Mouse (Mus musculus) forebrain, postnatal 0 days (tissue): Measurements from ENCODE around the gene Tns3. TPM values are rescaled to one million over a fixed set of nuclear protein-coding genes. Genes with fewer than 3 reads are reported as not detected.

ENCODE experiments used
- ATAC-seq: fragments of 200-750 bp; cut with Nextera tagmentation; 2 replicates; pipeline ENCODE4 v1.8.0; 2017; ENCODE audit warnings: mild to moderate bottlenecking, moderate library complexity
- DNase-seq: peaks from one replicate; pipeline ENCODE4 v3.0.0-alpha.2; 2015
- H3K27ac ChIP-seq: fragments of 300-500 bp; sonication (generic); 2 replicates; pipeline ENCODE4 v1.5.1; 2014; ENCODE audit warnings: low read depth, mild to moderate bottlenecking, antibody characterized with exemption, low read length, moderate library complexity, mixed read lengths
- H3K27me3 ChIP-seq: fragments of 300-500 bp; sonication (generic); 2 replicates; pipeline ENCODE4 v1.6.1; 2014; ENCODE audit warnings: mild to moderate bottlenecking, low read length, mixed read lengths; ENCODE audit not compliant: insufficient read depth
- H3K36me3 ChIP-seq: fragments of 300-500 bp; sonication (generic); 2 replicates; pipeline ENCODE4 v1.6.1; 2014; ENCODE audit warnings: mild to moderate bottlenecking, moderate library complexity; ENCODE audit not compliant: insufficient read depth
- H3K4me1 ChIP-seq: fragments of 300-500 bp; sonication (generic); 2 replicates; pipeline ENCODE4 v1.6.1; 2014; ENCODE audit warnings: antibody characterized with exemption; ENCODE audit not compliant: insufficient read depth
- H3K4me2 ChIP-seq: fragments of 300-500 bp; sonication (generic); 2 replicates; pipeline ENCODE4 v1.6.1; 2014; ENCODE audit warnings: low read depth, mild to moderate bottlenecking, moderate library complexity
- H3K4me3 ChIP-seq: fragments of 300-500 bp; sonication (generic); 2 replicates; pipeline ENCODE4 v1.5.1; 2014; ENCODE audit warnings: low read depth, low read length, mixed read lengths
- H3K9ac ChIP-seq: fragments of 300-500 bp; sonication (generic); 2 replicates; pipeline ENCODE4 v1.6.1; 2014; ENCODE audit warnings: mild to moderate bottlenecking
- H3K9me3 ChIP-seq: fragments of 300-500 bp; sonication (generic); 2 replicates; pipeline ENCODE4 v1.6.1; 2016; ENCODE audit warnings: low read length
- CTCF ChIP-seq: sonication (generic); IDR thresholded peaks from 2 replicates; pipeline ENCODE4 v1.5.1; 2016; ENCODE audit warnings: antibody characterized with exemption, control low read depth, low read depth
- WGBS: fragments of 180-500 bp; shearing (Covaris S2); extraction: QIAGEN DNeasy Blood & Tissue Kit; methylation state at CpG from one replicate; pipeline ENCODE4 v1.1.7; 2014; 5-methylcytosine and 5-hydroxymethylcytosine counted together
- polyA plus RNA-seq: library from polyadenylated mRNA; unstranded; fragments of >200 nt; fragmentation: Nextera tagmentation; extraction: Ambion mirVana; gene quantifications from 2 replicates; pipeline ENCODE4 v1.2.1, GENCODE M21; 2015
- total RNA-seq: library from RNA; depleted of rRNA; stranded (reverse); fragments of >200 nt; gene quantifications from 2 replicates; pipeline ENCODE4 v1.2.3, GENCODE M21; 2014

Gene Tns3
- total and polyA plus RNA-seq, 2 experiments from 2014 or later: 6.2 to 26.5 TPM

GRCm38 (mm10) chr11:8659851-8660250 is 4.5 kb downstream of the Tns3 start:
- no peak for DNase-seq
- 57% methylated on average over 9 of the region's 9 CpGs for WGBS
- Histone ChIP-seq H3K9ac (no peak overlapping the region), H3K27me3 (no peaks in the 10 kb centered on the region; the same call in 1 of the 2 replicates), H3K4me3 (no peak overlapping the region), H3K4me2 (no peak overlapping the region), H3K36me3 (no peaks in the 10 kb centered on the region), H3K27ac (no peak overlapping the region), H3K9me3 (no peaks in the 10 kb centered on the region), H3K4me1 (no peaks in the 10 kb centered on the region)
- no peak for ATAC-seq
- no peak for TF ChIP-seq CTCF

- Histone ChIP-seq H3K36me3 (no peaks in the 10 kb centered on the region), H3K9me3 (no peaks in the 10 kb centered on the region), H3K4me3 (no peak overlapping the region), H3K27me3 (no peaks in the 10 kb centered on the region; the same call in 1 of the 2 replicates), H3K27ac (no peak overlapping the region), H3K4me2 (no peak overlapping the region), H3K9ac (no peak overlapping the region), H3K4me1 (no peaks in the 10 kb centered on the region)
- DNase-seq (no peak), ATAC-seq (no peak)
- TF ChIP-seq CTCF: no peak
- WGBS: 50% methylated on average over 6 of the region's 6 CpGs
Measured at GRCm38 (mm10) chr11:8659061-8659460, 5.3 kb downstream of the Tns3 start.

DNA sequence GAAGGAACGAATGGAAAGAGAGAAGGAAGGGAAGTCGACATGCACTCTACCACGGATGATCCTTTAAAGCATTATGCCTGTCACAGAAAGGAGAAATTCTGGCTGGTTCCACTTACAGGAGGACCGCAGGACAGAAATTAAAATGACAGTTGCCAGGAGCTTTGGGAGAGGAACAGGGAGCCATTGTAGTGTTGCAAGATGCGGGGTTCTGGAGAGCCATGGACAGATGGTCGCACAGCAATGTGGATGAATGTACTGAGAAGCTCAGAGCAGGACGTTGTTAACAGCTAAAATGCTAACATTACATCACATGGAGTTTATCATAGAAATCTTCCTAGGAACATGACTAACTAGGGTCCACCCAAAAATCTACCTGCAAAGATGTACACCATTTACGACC is 6.8 kb downstream of the Tns3 start:
- H3K9me3 ChIP-seq: no peaks in the 10 kb centered on the region
- H3K9ac ChIP-seq: no peak overlapping the region
- DNase-seq (no peak), ATAC-seq (no peak)
- no peak overlapping the region for H3K4me3 ChIP-seq
- peaks cover 2% of the 10 kb centered on the region; the same call in 1 of the 2 replicates for H3K4me1 ChIP-seq
- 78% methylated on average over 8 of the region's 8 CpGs for WGBS
- no peak overlapping the region for H3K4me2 ChIP-seq
- H3K36me3 ChIP-seq: no peaks in the 10 kb centered on the region
- no peak overlapping the region for H3K27ac ChIP-seq
- no peak for TF ChIP-seq CTCF
- H3K27me3 ChIP-seq: no peaks in the 10 kb centered on the region

GRCm38 (mm10) chr11:8656448-8657393 is 7.6 kb downstream of the Tns3 start:
- WGBS: 57% methylated on average over 12 of the region's 12 CpGs
- H3K36me3 ChIP-seq: no peaks in the 10 kb centered on the region
- no peaks in the 10 kb centered on the region for H3K27me3 ChIP-seq
- H3K27ac ChIP-seq: no peak overlapping the region
- DNase-seq (no peak), ATAC-seq (no peak)
- peaks cover 4% of the 10 kb centered on the region; the same call in 1 of the 2 replicates for H3K4me1 ChIP-seq
- no peak overlapping the region for H3K4me2 ChIP-seq
- H3K9ac ChIP-seq: no peak overlapping the region
- TF ChIP-seq CTCF: no peak
- no peak overlapping the region for H3K4me3 ChIP-seq
- no peaks in the 10 kb centered on the region for H3K9me3 ChIP-seq

GRCm38 (mm10) chr11:8653800-8654295 is 10.5 kb downstream of the Tns3 start:
- H3K27me3 ChIP-seq: no peaks in the 10 kb centered on the region
- H3K9me3 ChIP-seq: no peaks in the 10 kb centered on the region
- TF ChIP-seq CTCF: no peak
- H3K27ac ChIP-seq: no peak overlapping the region
- 56% methylated on average over 13 of the region's 13 CpGs for WGBS
- no peak overlapping the region for H3K4me3 ChIP-seq
- H3K36me3 ChIP-seq: no peaks in the 10 kb centered on the region
- peak; percentile 57 for ATAC-seq
- DNase-seq: no peak
- H3K9ac ChIP-seq: no peak overlapping the region
- H3K4me2 ChIP-seq: no peak overlapping the region
- H3K4me1 ChIP-seq: peaks cover 4% of the 10 kb centered on the region; the same call in 1 of the 2 replicates

DNA sequence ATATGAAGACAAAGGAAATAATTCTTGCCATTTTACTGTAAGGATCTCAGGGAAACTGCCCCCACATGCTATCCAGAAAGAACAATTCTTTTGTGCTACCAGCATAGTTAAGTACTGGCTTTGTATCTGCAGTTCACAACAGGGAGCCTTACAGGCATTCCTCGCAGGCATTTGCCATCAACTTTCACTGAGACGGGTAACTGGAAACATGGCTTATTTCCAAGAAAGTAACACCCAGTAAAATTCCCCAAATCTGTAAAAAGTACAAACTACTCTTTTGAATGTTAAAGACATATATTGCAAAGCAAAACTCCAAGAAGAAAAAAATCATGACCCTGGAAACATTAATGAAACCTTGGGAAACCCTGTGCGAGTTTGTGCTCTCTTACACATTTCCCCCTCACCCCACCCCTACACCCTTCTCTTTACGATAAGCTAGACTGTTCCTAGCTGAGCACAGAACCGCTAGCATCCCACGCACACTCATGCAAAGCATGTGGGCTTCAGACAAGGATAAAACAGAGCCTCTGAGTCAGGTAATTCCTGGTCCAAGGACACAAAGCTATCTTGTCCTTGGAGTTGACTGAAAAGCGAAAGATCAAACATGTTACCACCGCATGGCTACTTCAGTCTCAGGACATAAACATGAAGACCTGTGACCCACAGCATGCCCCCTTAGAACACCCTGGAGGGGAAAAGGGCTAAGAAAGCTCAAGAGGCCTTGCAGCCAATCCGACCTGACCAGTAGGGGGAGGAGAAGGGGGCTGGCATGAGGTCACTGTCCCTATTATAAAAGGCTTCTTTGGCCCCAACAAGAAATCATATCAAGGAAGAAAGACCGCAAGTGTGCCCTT is 11.3 kb downstream of the Tns3 start:
- Histone ChIP-seq H3K9ac (no peak overlapping the region), H3K9me3 (no peaks in the 10 kb centered on the region), H3K36me3 (no peaks in the 10 kb centered on the region), H3K27ac (no peak overlapping the region), H3K4me2 (no peak overlapping the region), H3K4me3 (no peak overlapping the region), H3K4me1 (peaks cover 4% of the 10 kb centered on the region; the same call in 1 of the 2 replicates), H3K27me3 (no peaks in the 10 kb centered on the region)
- ATAC-seq (0 out of 2 replicates have a peak, but pooled peaks have one; percentile 27), DNase-seq (no peak)
- no peak for TF ChIP-seq CTCF
- 38% methylated on average over 10 of the region's 10 CpGs for WGBS
